Mouse (Mus musculus) embryo, embryonic 11 days (tissue): Measurements from ENCODE around the gene Lrr1.
A peak's percentile ranks its signal among the peaks of the same experiment; 100 is the strongest.
"Not testable (repeated sequence)": the region's sequence is repeated elsewhere in the genome, so short reads cannot be mapped to it uniquely, and the experiment has no call there.

Source experiments
- DNase-seq: peaks from one replicate; pipeline ENCODE4 v3.0.0-alpha.2; 2015

The Lrr1 gene

DNA sequence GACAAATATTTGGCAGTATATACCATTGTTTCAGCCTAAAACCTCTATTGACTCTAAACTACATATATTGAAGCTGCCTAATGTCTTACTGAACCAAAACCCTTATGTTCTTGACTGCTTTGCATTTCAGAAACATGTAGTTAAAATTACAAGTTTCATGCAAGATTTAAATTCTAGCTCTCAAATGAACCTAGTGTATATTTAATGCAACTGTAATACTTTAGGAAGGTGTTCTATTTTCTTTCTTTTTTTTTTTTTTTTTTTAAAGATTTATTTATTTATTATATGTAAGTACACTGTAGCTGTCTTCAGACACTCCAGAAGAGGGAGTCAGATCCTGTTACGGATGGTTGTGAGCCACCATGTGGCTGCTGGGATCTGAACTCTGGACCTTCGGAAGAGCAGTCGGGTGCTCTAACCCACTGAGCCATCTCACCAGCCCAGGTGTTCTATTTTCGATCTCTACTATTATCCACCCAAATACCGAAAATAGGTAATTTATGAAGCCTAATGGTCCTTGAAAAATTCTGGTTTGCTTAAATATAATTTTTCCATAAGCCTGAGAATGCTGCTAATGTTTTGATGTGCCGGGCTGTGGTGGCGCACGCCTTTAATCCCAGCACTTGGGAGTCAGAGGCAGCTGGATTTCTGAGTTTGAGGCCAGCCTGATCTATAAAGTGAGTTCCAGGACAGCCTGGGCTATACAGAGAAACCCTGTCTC is 1.6 kb upstream of the Lrr1 start:
- not testable (repeated sequence) for DNase-seq

DNA sequence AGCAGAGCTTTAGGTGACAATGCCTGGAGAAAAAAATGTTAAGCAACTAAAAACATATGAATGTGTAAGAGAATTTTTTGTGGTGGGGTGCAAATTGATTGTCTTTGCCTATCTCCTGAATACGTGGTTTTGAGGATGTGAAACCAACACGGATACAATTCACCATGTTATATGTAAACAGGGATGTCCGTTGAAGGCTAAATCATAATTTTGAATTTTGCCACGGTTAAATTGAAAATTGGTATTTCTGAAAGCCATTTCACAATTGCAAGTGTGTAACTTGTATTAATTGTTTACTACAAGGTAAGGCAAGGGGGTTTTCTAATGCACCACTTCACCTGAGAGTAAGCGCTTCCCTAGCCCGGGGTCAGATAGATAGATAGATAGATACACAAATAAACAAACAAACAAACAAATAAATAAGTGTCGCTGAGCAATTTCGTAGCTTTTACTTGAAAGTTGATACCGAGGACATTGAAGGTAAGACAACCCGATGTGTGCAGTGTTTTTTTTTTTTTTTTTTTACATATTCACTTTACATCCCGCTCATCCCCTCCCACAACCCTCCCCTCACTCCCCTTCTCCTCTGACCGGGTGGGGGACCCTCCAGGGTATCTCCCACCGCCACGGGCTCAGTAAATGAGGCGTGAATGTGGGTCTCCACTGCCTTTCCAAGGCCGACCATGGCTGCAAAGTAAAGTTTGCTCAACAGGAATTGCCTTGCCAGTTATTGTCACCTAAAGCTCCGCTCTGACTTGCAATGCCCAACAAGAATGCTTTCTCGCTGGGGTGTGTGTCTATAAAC is 756 bp upstream of the Lrr1 start:
- no peak for DNase-seq

DNA sequence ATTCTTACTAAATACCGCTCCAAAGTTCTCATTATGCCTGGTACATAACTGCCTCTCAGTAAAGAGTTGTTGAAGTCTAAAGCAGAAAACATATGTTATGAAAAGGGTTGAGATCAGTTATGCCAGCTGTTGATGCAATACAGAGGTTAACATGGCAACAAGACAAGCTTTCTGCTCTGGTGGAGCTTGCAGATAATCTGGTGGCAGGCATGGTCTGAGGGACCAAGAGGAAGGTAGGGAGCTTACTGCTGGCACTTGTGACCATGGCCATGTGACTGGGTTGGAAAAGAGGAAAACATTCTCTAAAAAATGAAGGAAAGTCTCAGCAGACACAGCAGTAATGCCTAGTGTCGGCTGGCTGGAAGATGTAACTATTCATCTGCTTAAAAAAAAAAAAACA is 2.7 kb downstream of the Lrr1 start:
- no peak for DNase-seq

DNA sequence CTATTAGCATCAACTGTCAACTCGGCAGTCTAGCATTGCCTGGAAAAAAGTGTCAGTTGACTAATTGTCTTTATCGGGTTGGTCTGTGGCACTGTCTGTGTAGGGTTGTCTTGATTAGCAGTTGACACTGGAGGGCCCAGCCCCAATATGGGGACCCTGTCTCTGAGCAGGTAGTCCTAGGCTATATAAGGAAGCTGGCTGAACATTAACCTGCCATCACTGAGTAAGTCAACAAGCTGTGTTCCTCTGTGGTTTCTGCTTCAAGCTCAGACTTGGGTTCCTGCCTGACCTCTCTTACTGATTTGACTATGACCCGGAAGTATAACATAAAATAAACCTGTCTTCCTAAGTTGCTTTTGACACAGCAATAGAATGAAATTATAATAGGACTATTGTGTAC is 7.4 kb downstream of the Lrr1 start:
- no peak for DNase-seq

DNA sequence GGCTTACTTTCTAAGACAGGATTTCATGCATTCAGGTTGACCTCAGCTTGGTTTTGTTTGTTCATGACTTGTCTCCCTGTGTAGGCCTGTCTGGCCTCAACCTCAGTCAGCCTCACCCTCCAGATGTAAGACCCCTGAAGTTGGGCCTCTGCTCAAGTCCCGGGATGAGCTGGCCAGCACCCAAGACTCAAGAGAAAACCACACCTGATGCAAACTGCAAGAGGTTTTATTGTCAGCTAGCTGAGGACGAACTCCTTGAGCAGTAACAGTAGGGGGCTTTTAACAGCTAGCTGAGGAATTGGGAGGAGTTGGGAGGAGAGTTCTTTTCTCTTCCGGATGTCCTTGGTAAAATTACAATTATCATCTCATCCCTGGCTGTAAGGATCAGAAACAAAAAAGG is 8.9 kb downstream of the Lrr1 start:
- DNase-seq: no peak

DNA sequence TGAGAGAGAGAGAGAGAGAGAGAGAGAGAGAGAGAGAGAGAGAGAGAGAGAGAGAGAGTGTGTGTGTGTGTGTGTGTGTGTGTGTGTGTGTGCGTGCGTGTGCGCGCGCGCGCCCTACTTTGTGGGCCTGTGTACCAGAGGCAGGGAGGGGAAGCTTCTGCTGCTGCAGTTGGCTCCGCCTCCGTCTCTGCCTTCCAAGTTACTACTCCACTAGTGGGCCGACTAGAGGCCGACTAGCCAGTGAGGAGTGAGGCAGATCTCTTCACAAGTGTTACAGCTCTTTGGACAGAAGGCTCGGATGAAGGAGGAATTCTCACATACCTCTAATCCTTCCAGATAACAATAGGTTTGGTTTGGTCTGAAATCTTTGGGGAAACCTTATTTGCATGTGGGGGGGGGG is 10.8 kb downstream of the Lrr1 start:
- DNase-seq: no peak

DNA sequence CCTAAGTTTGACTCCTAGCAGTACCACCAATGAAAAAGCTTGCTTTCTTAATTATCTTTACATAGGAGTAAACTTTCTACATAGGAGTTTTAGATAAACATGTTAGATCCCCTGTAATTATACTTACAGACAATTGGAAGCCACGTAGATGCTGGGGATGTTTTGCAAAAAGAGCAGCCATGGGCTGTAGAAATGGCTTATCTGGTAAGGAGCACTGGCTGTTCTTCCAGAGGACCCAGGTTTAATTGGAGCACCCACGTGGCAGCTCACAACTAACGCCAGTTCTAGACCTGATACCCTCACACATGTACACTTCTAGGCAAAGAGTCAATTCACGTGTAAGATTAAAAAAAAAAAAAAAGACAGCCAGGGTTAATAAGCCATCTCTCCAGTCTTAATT is 13.2 kb downstream of the Lrr1 start:
- no peak for DNase-seq

DNA sequence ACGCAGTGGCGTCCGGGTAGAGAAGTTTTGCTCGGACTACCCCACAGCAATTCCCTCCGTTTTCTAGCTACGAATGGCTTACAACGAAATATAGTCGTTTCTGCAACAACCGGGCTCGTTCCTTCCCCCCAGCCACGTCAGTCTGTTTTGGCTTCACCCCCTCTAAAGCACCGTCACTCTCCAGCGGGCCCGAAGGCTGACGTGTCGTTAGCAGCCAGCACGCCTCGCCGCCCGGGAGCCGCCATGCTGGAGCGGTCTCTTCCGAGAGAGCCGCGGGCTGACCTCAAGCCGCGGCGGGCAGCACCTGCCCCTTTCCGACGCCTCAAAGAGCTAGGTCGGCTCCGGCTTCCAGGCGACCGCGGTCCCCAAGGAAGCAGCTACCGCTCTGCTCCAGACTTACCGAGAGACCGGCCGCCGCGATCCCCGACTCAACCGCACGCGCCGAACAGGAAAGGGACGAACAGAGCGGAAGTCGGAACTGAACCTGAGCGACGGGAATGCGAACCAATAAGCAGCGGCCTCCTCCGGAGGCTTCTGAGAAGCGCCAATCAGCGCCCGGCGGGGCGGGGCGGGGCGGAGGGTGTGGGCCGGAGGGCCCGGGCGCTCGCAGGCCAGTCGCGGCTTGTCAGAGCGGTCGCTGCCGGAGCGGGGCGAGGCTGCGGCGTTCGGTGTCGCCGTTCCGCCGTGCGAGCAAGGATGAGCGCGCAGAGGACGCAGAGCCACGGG is 15.1 kb downstream of the Lrr1 start, which contains the start of the genes Rpl36al and Mgat2:
Rpl36al (minus strand) TSS at position 501 of the 726 bp plus-strand sequence.
Mgat2 (plus strand) TSS at position 575 of the 726 bp plus-strand sequence.
- DNase-seq: peak; percentile 98

DNA sequence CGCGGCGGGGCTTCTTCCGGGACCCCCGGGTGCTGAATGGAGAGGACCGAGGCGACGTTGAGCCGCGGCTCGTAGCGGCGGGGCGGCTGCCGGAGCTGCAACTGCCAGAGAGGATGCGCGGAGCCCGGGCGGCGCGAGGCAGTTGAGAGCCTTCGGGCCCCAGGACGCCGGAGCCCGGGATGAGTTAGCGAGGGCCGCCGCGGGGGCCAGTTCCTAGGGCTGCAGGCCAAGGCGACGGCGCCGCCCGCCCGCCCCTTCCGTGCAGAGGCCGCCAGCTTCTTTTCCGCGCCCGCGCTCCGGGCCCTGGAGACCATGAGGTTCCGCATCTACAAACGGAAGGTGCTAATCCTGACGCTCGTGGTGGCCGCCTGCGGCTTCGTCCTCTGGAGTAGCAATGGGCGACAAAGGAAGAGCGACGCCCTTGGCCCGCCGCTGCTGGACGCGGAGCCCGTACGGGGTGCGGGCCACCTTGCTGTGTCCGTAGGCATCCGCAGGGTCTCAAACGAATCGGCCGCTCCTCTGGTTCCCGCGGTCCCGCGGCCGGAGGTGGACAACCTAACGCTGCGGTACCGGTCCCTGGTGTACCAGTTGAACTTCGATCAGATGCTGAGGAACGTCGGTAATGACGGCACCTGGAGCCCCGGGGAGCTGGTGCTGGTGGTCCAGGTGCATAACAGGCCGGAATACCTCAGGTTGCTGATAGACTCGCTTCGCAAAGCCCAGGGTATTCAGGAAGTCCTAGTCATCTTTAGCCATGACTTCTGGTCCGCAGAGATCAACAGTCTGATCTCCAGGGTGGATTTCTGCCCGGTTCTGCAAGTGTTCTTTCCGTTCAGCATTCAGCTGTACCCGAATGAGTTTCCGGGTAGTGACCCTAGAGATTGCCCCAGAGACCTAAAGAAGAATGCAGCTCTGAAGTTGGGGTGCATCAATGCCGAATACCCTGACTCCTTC is 16.0 kb downstream of the Lrr1 start:
- peak; percentile 68 for DNase-seq

DNA sequence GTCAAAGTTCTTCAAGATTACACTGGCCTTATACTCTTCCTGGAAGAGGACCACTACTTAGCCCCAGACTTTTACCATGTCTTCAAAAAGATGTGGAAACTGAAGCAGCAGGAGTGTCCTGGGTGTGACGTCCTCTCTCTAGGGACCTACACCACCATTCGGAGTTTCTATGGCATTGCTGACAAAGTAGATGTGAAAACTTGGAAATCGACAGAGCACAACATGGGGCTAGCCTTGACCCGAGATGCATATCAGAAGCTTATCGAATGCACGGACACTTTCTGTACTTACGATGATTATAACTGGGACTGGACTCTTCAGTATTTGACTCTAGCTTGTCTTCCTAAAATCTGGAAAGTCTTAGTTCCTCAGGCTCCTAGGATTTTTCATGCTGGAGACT is 16.8 kb downstream of the Lrr1 start:
- no peak for DNase-seq

DNA sequence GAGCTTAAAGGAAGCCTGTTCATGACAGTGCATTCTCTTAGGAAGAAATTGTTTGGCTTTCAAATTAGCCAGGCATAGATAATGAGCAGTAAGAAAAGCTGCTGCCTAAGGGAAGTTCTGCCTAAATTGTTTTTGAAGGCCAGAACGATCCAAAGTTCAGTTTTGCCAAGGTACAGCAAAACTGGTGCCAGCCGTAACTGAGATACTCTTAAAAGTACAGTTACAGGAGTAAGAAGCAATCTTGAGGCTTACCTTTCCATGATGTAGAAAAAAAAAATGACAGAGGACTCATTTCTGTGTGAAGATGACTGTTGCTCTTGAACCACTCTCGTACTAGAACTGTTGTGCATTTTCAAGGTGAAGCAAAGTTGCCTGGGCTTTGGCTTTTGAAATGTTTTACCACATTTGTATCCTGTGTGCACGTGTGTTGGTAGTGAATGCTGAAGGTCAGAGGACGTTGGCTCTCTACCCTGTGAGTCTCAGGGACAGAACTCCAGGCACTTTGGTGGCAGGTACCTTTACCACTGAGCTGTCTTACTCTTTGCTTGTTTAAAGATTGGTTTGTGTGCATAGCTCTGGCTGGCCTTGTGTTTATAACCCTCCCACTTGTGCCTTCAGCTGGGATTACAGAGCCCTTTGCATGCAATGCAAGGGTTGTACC is 18.3 kb downstream of the Lrr1 start:
- DNase-seq: no peak

DNA sequence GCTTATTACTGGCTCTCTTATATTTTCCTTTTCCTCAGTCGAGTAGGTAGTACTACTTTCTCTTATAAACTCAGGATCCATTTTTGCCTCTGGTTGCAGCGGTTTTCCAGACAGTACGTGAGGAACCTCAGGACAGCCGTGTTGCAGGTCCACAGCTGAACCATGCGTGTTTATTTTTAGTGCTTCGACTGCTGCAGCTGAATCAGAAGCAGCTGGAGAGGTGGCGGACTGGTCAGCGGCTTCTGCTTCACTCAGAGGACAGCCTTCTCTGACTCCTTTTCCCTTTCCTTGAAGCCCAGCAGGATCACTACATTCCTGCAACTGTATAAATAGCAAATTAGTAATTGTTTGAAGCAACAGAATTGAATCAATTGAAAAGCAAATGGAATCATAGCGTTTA is 21.5 kb downstream of the Lrr1 start:
- DNase-seq: no peak

DNA sequence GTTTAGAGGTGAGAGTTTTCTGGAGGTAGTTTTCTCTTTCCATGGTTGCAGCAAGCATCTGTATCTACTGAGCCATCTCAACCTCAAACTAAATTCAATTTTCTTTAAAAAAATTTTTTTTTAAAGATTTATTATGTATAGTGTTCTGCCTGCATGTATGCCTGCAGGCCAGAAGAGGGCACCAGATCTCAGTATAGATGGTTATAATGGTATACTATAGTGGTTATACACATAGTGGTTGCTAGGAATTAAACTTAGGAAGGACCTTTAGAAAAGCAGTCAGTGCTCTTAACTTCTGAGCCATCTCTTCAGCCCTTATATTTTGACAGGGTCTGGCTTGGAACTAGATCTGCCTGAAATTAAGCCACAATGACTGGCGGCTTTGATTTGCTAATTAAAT is 21.9 kb downstream of the Lrr1 start:
- DNase-seq: no peak

DNA sequence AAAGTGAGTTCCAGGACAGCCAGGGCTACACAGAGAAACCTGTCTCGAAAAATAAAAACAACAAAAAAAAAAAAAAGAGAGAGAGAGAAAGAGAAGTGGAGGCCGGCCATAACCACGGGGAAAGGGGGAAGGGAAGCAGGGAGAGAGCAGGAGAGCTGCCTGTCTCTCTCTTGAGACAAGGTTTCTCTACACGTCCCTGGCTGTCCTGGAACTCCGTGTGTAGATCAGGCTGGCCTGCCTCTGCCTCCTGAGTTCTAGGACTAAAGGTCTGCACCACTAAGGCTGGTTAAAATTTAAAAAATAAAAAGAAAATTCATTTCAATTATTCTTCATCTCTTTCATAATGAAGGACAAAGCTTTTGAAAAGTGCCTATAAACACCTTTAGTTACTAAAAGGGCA is 22.8 kb downstream of the Lrr1 start:
- DNase-seq: no peak

DNA sequence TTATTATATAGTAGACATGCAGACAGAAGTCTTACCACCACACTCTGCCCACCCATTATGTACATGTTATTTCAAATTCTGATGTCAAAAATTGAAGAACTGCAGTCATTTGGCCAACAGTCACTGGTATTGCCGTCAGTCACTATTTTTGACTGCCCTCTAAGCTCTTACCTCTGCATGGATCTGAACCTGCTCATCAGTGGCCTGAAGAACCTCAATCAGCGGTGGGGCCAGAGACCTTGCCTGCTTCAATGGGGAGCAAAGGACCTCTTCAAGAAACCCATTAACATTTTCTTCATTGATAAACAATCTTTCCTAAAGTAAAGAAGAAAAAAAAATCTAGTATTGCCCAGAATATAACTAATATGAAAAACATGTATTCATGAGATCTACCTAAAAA is 24.0 kb downstream of the Lrr1 start:
- DNase-seq: no peak

DNA sequence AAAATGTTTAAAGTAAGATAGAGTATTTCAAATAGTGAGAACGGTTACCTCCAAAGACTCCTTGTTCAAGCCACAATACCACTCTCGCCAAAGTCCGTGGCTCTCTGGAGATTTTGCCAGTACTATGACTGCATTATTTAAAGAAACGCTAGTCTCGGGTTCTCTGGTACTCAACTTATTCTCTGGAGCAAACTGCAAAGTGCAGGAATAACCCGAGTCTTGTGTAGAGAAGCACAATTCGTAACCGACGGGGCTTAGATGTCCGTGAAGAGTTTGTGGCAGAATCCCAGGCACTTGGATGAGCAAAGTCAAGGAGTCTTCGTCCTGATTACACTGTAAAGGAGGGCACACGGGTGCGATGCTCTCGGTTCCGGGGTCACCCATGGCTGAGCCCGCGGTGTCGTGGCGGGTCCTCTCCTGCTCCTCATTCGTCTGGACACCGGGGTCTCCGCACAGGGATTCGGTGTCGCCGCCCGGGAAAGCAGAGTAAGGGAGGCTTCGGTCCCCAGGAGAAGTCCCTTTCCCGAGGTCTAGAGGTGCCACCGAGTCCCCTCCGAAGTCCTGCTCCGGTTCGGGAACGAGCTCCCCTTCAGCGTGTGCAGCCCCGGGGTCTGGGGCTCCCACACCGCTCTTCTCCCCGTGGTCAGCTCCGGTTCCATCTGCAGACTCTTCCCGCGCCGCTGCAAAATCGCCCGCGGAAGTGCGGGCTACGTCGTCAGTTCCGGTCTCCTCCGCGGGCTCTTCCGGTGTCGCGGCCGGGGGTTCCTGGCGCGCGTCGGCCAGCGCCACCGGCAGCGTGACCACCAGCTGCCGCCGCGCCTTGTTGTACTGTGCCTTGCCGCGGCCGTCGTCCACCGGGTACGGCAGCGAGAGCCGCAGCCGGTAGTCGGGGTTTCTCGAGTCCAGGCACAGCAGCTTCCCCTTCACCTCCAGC is 28.1 kb downstream of the Lrr1 start, which contains the start of gene Gm49383:
Gm49383 (minus strand) TSS at position 661 of the 934 bp plus-strand sequence.
- DNase-seq: peak; percentile 93

DNA sequence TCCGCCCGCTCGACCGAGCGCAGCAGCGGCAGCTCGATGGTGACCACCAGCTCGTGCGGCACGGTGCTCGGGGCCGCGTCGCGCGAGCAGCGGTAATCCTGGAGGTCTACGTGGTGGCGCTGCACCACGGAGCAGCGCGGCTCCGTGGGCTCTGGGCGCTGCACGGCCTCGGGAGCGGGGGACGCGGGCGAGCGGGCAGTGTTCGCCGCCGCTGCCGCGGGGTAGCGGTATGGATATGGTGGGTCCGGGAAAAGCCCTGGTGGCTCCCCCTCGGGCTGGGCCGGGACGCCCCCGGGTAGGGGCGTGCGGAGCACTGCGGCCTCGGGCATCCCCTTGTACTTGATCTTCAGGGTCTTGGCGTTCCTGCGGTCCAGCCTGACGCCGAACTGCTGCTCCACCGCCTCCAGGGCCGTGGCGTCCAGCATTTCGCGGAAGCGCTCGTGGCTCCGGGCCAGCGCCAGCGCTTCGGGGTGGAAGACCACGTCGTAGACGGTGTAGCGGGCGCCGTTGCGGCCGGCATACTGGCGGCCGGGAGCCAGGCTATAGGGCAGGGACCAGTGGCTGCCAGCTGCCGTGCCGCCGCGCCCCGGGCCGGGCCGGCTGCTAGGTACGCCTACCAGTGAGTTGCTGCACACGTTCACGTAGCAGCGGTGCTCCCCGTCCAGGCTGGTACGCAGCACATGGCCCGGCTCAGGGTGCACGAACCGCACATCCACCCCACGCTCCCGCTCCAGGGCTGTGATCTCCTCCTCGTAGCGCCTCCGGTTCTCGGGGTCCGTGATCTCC is 29.0 kb downstream of the Lrr1 start:
- peak; percentile 56 for DNase-seq

DNA sequence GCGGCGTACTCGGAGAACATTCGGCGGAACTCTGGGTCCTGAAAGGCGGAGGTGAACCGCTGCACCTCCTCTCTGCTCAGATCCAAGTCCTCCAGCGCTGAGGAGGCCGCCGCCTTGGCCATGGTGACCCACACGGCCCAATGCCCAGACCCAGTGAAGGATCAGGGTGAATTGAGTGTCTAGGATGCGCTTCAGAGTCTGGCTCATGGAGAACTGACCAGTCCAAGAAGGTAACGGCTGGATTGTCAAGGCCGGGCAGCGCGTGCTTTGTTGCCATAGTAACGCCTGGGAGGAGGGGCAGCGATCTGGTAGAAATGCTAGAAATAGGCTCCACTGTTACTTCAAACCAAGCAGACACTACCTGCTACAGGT is 29.5 kb downstream of the Lrr1 start, which contains the start of gene Dnaaf2:
Dnaaf2 (minus strand) TSS at position 266 of the 372 bp plus-strand sequence.
- DNase-seq: peak; percentile 88

DNA sequence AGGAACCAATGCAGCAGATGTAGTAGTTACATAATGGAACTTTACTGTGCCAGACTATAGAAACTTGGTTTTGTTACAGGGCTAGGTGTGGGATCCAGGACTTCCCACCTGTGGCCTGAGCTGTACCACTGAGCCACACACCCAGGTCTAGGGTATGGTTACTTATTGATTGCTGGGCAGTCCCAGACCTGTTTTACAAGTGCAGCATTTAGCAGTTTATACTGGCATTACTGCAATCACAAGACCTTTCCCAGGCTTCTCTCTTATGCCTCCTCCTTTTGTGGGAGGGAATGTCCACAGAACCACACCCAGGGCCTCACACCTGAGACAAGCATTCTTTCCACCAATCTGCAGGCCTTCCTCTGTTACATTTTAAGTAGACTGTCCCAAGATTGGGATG is 30.4 kb downstream of the Lrr1 start:
- no peak for DNase-seq
